28 mouse cellular contexts compared by ENCODE assay signal in genomic region chr11:99036254-99036653, GRCm38 (mm10). TPM values are rescaled to one million over a fixed set of nuclear protein-coding genes. Genes with fewer than 3 reads are reported as not detected.
DNase-seq lines count a peak whose midpoint lies in the region; ATAC-seq and TF ChIP-seq lines count a peak whose summit lies in the region.
"Had no signal": no experiment of that assay in that cellular context is flagged by ENCODE, and none has a peak within 500 bp of the region (broad histone marks: within the 10 kb centered on the region; RNA-seq: fewer than 3 reads in every experiment).

No protein-coding gene starts in this region.

- no peaks in the 10 kb centered on the region for H3K9me3 ChIP-seq in hindbrain, embryonic 10.5 days
- no peaks in the 10 kb centered on the region for H3K9me3 ChIP-seq in hindbrain, embryonic 13.5 days
- no peaks in the 10 kb centered on the region for H3K9me3 ChIP-seq in megakaryocyte, embryonic 14.5 days
- no peaks in the 10 kb centered on the region for H3K9me3 ChIP-seq in MEL (replicated peaks; ENCODE audit: insufficient read depth, low read length)
- H3K9me3 ChIP-seq: embryonic facial prominence, embryonic 13.5 days; forebrain, embryonic 12.5 days; forebrain, embryonic 15.5 days; heart, embryonic 12.5 days; heart, embryonic 15.5 days; hindbrain, embryonic 15.5 days had no signal

- no peaks in the 10 kb centered on the region for H3K36me3 ChIP-seq in hindbrain, embryonic 10.5 days
- H3K36me3 ChIP-seq in hindbrain, embryonic 13.5 days, result no peaks in the 10 kb centered on the region
- H3K36me3 ChIP-seq in megakaryocyte, embryonic 14.5 days (replicated peaks; ENCODE audit: low read length), result no peaks in the 10 kb centered on the region
- peaks cover 0 to 6% of the 10 kb centered on the region in 2 experiments; a peak in 2 of 4 replicates for H3K36me3 ChIP-seq in MEL (ENCODE audit: control insufficient read depth in 1 of 2, insufficient read depth in 2 of 2, low read length in 2 of 2)
- H3K36me3 ChIP-seq: embryonic facial prominence, embryonic 13.5 days; forebrain, embryonic 12.5 days; forebrain, embryonic 15.5 days; heart, embryonic 12.5 days; heart, embryonic 15.5 days; hindbrain, embryonic 15.5 days had no signal

- TF ChIP-seq RAD21 in MEL (IDR thresholded peaks at IDR 0.05; ENCODE audit: low read depth, low read length), result no peak

- no peak overlapping the region for H3K9ac ChIP-seq in hindbrain, embryonic 13.5 days
- no peak overlapping the region for H3K9ac ChIP-seq in MEL (ENCODE audit: control insufficient read depth, low read depth, low read length, poor library complexity, severe bottlenecking)
- H3K9ac ChIP-seq: embryonic facial prominence, embryonic 13.5 days; forebrain, embryonic 12.5 days; forebrain, embryonic 15.5 days; heart, embryonic 12.5 days; heart, embryonic 15.5 days; hindbrain, embryonic 15.5 days had no signal

- peak; percentile 20 to 26; a peak in 1 of 4 replicates for TF ChIP-seq EP300 in MEL (IDR thresholded peaks at IDR 0.05; ENCODE audit: low read depth in 1 of 2, low read length in 2 of 2)

- peak overlapping the region; percentile 24; the same call in 1 of the 2 replicates for H3K27ac ChIP-seq in hindbrain, embryonic 10.5 days
- H3K27ac ChIP-seq in hindbrain, embryonic 13.5 days, result no peak overlapping the region
- no peak overlapping the region for H3K27ac ChIP-seq in MEL (ENCODE audit: control insufficient read depth, low read depth, low read length)
- H3K27ac ChIP-seq: embryonic facial prominence, embryonic 13.5 days; forebrain, embryonic 12.5 days; forebrain, embryonic 15.5 days; heart, embryonic 15.5 days; hindbrain, embryonic 15.5 days had no signal

- no peak for TF ChIP-seq POLR2A in MEL (IDR thresholded peaks at IDR 0.05; ENCODE audit: control insufficient read depth in 1 of 2, insufficient read depth in 1 of 2, low read depth in 1 of 2, low read length in 2 of 2, poor library complexity in 1 of 2)

- H3K4me1 ChIP-seq in hindbrain, embryonic 10.5 days (replicated peaks), result peaks cover 35% of the 10 kb centered on the region
- H3K4me1 ChIP-seq in hindbrain, embryonic 13.5 days (replicated peaks), result peaks cover 14% of the 10 kb centered on the region
- H3K4me1 ChIP-seq in megakaryocyte, embryonic 14.5 days, result peaks cover 39% of the 10 kb centered on the region
- H3K4me1 ChIP-seq in MEL (ENCODE audit: control insufficient read depth in 1 of 2, insufficient read depth in 2 of 2, low read length in 2 of 2), result peaks cover 4 to 10% of the 10 kb centered on the region in 2 experiments; a peak in 3 of 4 replicates

- no peak overlapping the region for H3K4me3 ChIP-seq in hindbrain, embryonic 10.5 days
- no peak overlapping the region for H3K4me3 ChIP-seq in hindbrain, embryonic 13.5 days
- H3K4me3 ChIP-seq in megakaryocyte, embryonic 14.5 days (replicated peaks), result peak overlapping the region; percentile 23
- no peak overlapping the region for H3K4me3 ChIP-seq in MEL (ENCODE audit: control insufficient read depth in 1 of 2, insufficient read depth in 1 of 2, low read depth in 2 of 2, low read length in 2 of 2)
- H3K4me3 ChIP-seq: embryonic facial prominence, embryonic 13.5 days; erythroblast, embryonic 14.5 days; forebrain, embryonic 12.5 days; forebrain, embryonic 15.5 days; heart, embryonic 12.5 days; heart, embryonic 15.5 days; hindbrain, embryonic 15.5 days had no signal

- TF ChIP-seq CTCF in MEL (IDR thresholded peaks at IDR 0.05 in 2 of 3, conservative IDR thresholded peaks at IDR 0.05 in 1 of 3; ENCODE audit: control insufficient read depth in 1 of 3, insufficient read depth in 1 of 3, low read depth in 2 of 3, low read length in 3 of 3, poor library complexity in 1 of 3, severe bottlenecking in 1 of 3), result no peak

- 79% methylated on average over 6 of the region's 6 CpGs for WGBS in hindbrain, embryonic 10.5 days
- 83% methylated on average over 6 of the region's 6 CpGs for WGBS in hindbrain, embryonic 13.5 days

- H3K79me2 ChIP-seq in MEL (ENCODE audit: control insufficient read depth, insufficient read depth, low read length, poor library complexity), result peaks cover 3% of the 10 kb centered on the region; the same call in 1 of the 2 replicates

- H3K4me2 ChIP-seq in hindbrain, embryonic 13.5 days, result no peak overlapping the region
- H3K4me2 ChIP-seq: embryonic facial prominence, embryonic 13.5 days; forebrain, embryonic 12.5 days; forebrain, embryonic 15.5 days; heart, embryonic 12.5 days; heart, embryonic 15.5 days; hindbrain, embryonic 15.5 days had no signal

- no peaks in the 10 kb centered on the region; the same call in 1 of the 2 replicates for H3K27me3 ChIP-seq in hindbrain, embryonic 10.5 days (ENCODE audit: insufficient read depth, poor library complexity, severe bottlenecking)
- no peaks in the 10 kb centered on the region for H3K27me3 ChIP-seq in hindbrain, embryonic 13.5 days
- peaks cover 48% of the 10 kb centered on the region for H3K27me3 ChIP-seq in megakaryocyte, embryonic 14.5 days (replicated peaks)
- peaks cover 0 to 3% of the 10 kb centered on the region in 2 experiments; a peak in 1 of 4 replicates for H3K27me3 ChIP-seq in MEL (ENCODE audit: control insufficient read depth in 1 of 2, insufficient read depth in 2 of 2, low read length in 2 of 2)
- H3K27me3 ChIP-seq: embryonic facial prominence, embryonic 13.5 days; forebrain, embryonic 15.5 days; hindbrain, embryonic 15.5 days had no signal

- no peak for ATAC-seq in hindbrain, embryonic 13.5 days (ENCODE audit: low FRiP score)
- ATAC-seq in megakaryocyte, adult 5-6 weeks (ENCODE audit: poor library complexity, severe bottlenecking), result no peak
- no peak for ATAC-seq in cerebellum, adult (ENCODE audit: insufficient number of reproducible peaks, low FRiP score, low TSS enrichment)
- ATAC-seq: activated CD4-positive, CD25-positive, alpha-beta regulatory T cell, adult 4 months; forebrain, embryonic 15.5 days had no signal

- DNase-seq in hindbrain, embryonic 10.5 days (ENCODE audit: low spot score), result no peak
- DNase-seq in MEL (ENCODE audit: low read depth, low spot score), result no peak
- DNase-seq in c-Kit-positive CD71-positive TER-119-positive erythroid progenitor cells, embryonic 14.5 days (ENCODE audit: low spot score), result no peak
- DNase-seq: adrenal gland, adult 8-10 months; adrenal gland, postnatal 25 days; B cell, adult 2 months; cerebellum, adult 11 months; cerebellum, adult 2 months; cerebellum, adult 9-11 months; cerebellum, postnatal 25 days; gastrocnemius, postnatal 25 days; heart, adult 18-20 months; heart, postnatal 10 days; heart, postnatal 36 days had no signal

TF ChIP-seq in MEL, 35 proteins besides CTCF, POLR2A, EP300 and RAD21:
- TF ChIP-seq GATA1 (IDR thresholded peaks at IDR 0.05; ENCODE audit: low read depth, low read length) (peak; percentile 39), NELFE (IDR thresholded peaks at IDR 0.05; ENCODE audit: low read depth, low read length) (no peak)
TF ChIP-seq in MEL: peak in this region for 1.

RNA-seq across cellular contexts. Expression of gene Igfbp4, which starts 4.8 kb away (rescaled TPM):
- polyA plus RNA-seq in hindbrain, embryonic 10.5 days (2016; fragmentation: Nextera tagmentation; extraction: Ambion mirVana), result 424 and 437 TPM in 2 replicates
- polyA plus RNA-seq in hindbrain, embryonic 13.5 days (2015; fragmentation: Nextera tagmentation; extraction: Ambion mirVana), result 194 and 196 TPM in 2 replicates
- 28.0 and 111 TPM in 2 replicates for polyA plus RNA-seq in megakaryocyte, embryonic 14.5 days (2012; ENCODE audit: insufficient read depth, low replicate concordance)
- total RNA-seq in megakaryocyte, adult 5-6 weeks (2015), result 16.0 and 17.3 TPM in 2 replicates
- total RNA-seq in megakaryocyte, adult 5-6 weeks (2017), result 31.3 and 33.3 TPM in 2 replicates
- 89.8 and 94.4 TPM in 2 replicates for total RNA-seq in MEL (2012; rRNA removed)
- polyA plus RNA-seq in MEL (2012; ENCODE audit: insufficient read depth in 1 of 2, insufficient read length in 2 of 2, low read depth in 1 of 2, low replicate concordance in 2 of 2, missing spikeins in 1 of 2), result 100 to 1,000 TPM in 1 of 2 experiments, not detected in 1; 221 TPM

RNA-seq across cellular contexts. Expression of gene Top2a, which starts 12.3 kb away (rescaled TPM):
- 225 and 320 TPM in 2 replicates for polyA plus RNA-seq in hindbrain, embryonic 10.5 days (2016; fragmentation: Nextera tagmentation; extraction: Ambion mirVana)
- 55.7 and 62.2 TPM in 2 replicates for polyA plus RNA-seq in hindbrain, embryonic 13.5 days (2015; fragmentation: Nextera tagmentation; extraction: Ambion mirVana)
- polyA plus RNA-seq in megakaryocyte, embryonic 14.5 days (2012; ENCODE audit: insufficient read depth, low replicate concordance), result 6.9 and 12.1 TPM in 2 replicates
- 299 and 310 TPM in 2 replicates for total RNA-seq in megakaryocyte, adult 5-6 weeks (2015)
- total RNA-seq in megakaryocyte, adult 5-6 weeks (2017), result 694 and 703 TPM in 2 replicates
- 443 and 477 TPM in 2 replicates for total RNA-seq in MEL (2012; rRNA removed)
- polyA plus RNA-seq in MEL (2012; ENCODE audit: insufficient read depth in 1 of 2, insufficient read length in 2 of 2, low read depth in 1 of 2, low replicate concordance in 2 of 2, missing spikeins in 1 of 2), result 100 to 1,000 TPM; 395 to 643 TPM

RNA-seq across cellular contexts. Expression of gene Tns4, which starts 52.9 kb away (rescaled TPM):
- 0.67 and 1.0 TPM in 2 replicates for polyA plus RNA-seq in hindbrain, embryonic 10.5 days (2016; fragmentation: Nextera tagmentation; extraction: Ambion mirVana)
- polyA plus RNA-seq in hindbrain, embryonic 13.5 days (2015; fragmentation: Nextera tagmentation; extraction: Ambion mirVana), result 0.17 and 0.19 TPM in 2 replicates
- polyA plus RNA-seq in megakaryocyte, embryonic 14.5 days (2012; ENCODE audit: insufficient read depth, low replicate concordance), result 0.93 TPM in 1 of 2 replicates, not detected in the other
- total RNA-seq in megakaryocyte, adult 5-6 weeks (2015), result 7.4 and 8.6 TPM in 2 replicates
- 4.1 and 4.6 TPM in 2 replicates for total RNA-seq in megakaryocyte, adult 5-6 weeks (2017)
- total RNA-seq in MEL (2012; rRNA removed), result not detected in 2 replicates
- polyA plus RNA-seq in MEL (2012; ENCODE audit: insufficient read depth in 1 of 2, insufficient read length in 2 of 2, low read depth in 1 of 2, low replicate concordance in 2 of 2, missing spikeins in 1 of 2), result under 1 TPM in 1 of 2 experiments, not detected in 1; 0.03 TPM
- total RNA-seq: gastrocnemius, adult 8-10 months had no signal
- polyA plus RNA-seq: activated CD4-positive, CD25-positive, alpha-beta regulatory T cell, adult 4 months; erythroblast, embryonic 14.5 days; forebrain, embryonic 15.5 days had no signal

RNA-seq across cellular contexts. Expression of gene Gjd3, which starts 53.4 kb away (rescaled TPM):
- polyA plus RNA-seq in hindbrain, embryonic 10.5 days (2016; fragmentation: Nextera tagmentation; extraction: Ambion mirVana), result 0.44 TPM in 1 of 2 replicates, not detected in the other
- 1.5 and 1.6 TPM in 2 replicates for polyA plus RNA-seq in hindbrain, embryonic 13.5 days (2015; fragmentation: Nextera tagmentation; extraction: Ambion mirVana)
- not detected in 2 replicates for polyA plus RNA-seq in megakaryocyte, embryonic 14.5 days (2012; ENCODE audit: insufficient read depth, low replicate concordance)
- not detected in 2 replicates for total RNA-seq in megakaryocyte, adult 5-6 weeks (2015)
- not detected in 2 replicates for total RNA-seq in megakaryocyte, adult 5-6 weeks (2017)
- not detected in 2 replicates for total RNA-seq in MEL (2012; rRNA removed)
- not detected for polyA plus RNA-seq in MEL (2012; ENCODE audit: insufficient read depth in 1 of 2, insufficient read length in 2 of 2, low read depth in 1 of 2, low replicate concordance in 2 of 2, missing spikeins in 1 of 2)
- total RNA-seq: adrenal gland, adult 8-10 months; adrenal gland, postnatal 25 days; common myeloid progenitor, adult 5-6 weeks; gastrocnemius, adult 8-10 months; gastrocnemius, postnatal 25 days had no signal
- polyA plus RNA-seq: erythroblast, embryonic 14.5 days had no signal
